Comparison of ENCODE assay signal across 8 mouse cellular contexts in the genomic region with DNA sequence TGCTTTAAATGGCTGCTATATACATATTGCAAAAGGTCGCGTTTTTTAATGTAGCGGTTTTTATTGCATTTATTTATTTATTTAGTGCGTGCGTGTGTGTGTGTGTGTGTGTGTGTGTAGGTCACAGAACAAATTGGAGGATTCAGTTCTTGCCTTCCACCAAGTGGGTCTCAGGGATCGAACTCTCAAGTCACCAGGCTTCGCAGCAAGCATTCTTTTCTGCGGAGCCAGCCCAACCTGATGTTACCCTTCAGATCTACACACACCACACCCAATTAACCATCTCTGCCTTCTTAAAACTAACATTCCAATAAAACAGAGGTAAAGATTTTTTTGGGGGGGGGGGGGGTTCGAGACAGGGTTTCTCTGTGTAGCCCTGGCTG. TPM values are rescaled to one million over a fixed set of nuclear protein-coding genes. Genes with fewer than 3 reads are reported as not detected.
DNase-seq lines count a peak whose midpoint lies in the region; ATAC-seq and TF ChIP-seq lines count a peak whose summit lies in the region.

No protein-coding gene starts in this region.

- peak overlapping the region; percentile 38 for H3ac ChIP-seq in myocyte (ENCODE audit: control insufficient read depth, insufficient read length)

- WGBS in embryonic facial prominence, embryonic 13.5 days: 21% methylated on average over 9 of the region's 9 CpGs
- WGBS in intestine, embryonic 15.5 days: 21% methylated on average over 9 of the region's 9 CpGs

- no peak overlapping the region for H3K27ac ChIP-seq in left cerebral cortex, adult 2 months
- no peak overlapping the region for H3K27ac ChIP-seq in embryonic facial prominence, embryonic 13.5 days
- H3K27ac ChIP-seq in intestine, embryonic 15.5 days: no peak overlapping the region

- peaks cover 43% of the 10 kb centered on the region for H3K79me2 ChIP-seq in myocyte (ENCODE audit: control insufficient read depth, insufficient read depth)

- peak overlapping the region; percentile 92 for H3K4me3 ChIP-seq in left cerebral cortex, adult 2 months
- peak overlapping the region; percentile 95 for H3K4me3 ChIP-seq in embryonic facial prominence, embryonic 13.5 days
- H3K4me3 ChIP-seq in intestine, embryonic 15.5 days (replicated peaks): peak overlapping the region; percentile 99
- H3K4me3 ChIP-seq in myocyte: peak overlapping the region; percentile 54

- H3K4me1 ChIP-seq in embryonic facial prominence, embryonic 13.5 days: peaks cover 14% of the 10 kb centered on the region
- H3K4me1 ChIP-seq in intestine, embryonic 15.5 days (replicated peaks): peaks cover 11% of the 10 kb centered on the region; the same call in 1 of the 2 replicates

- H3K9me3 ChIP-seq in embryonic facial prominence, embryonic 13.5 days: no peaks in the 10 kb centered on the region
- H3K9me3 ChIP-seq in intestine, embryonic 15.5 days: no peaks in the 10 kb centered on the region

- peaks cover 9% of the 10 kb centered on the region for H3K27me3 ChIP-seq in embryonic facial prominence, embryonic 13.5 days
- 0 out of 2 replicates have a peak, but pooled peaks cover 6% of the 10 kb centered on the region for H3K27me3 ChIP-seq in intestine, embryonic 15.5 days (replicated peaks)
- no peaks in the 10 kb centered on the region for H3K27me3 ChIP-seq in myocyte (ENCODE audit: control insufficient read depth, insufficient read depth, insufficient read length)

- TF ChIP-seq POLR2A in myocyte (IDR thresholded peaks at IDR 0.05; ENCODE audit: insufficient read length, low read depth): no peak

- intact Hi-C loops in left cerebral cortex, adult 2 months (cut with DNase I): no loop called here
- intact Hi-C loops in left cerebral cortex, postnatal 4 days (cut with DNase I): no loop called here

- peak overlapping the region; percentile 95 for H3K9ac ChIP-seq in embryonic facial prominence, embryonic 13.5 days
- H3K9ac ChIP-seq in intestine, embryonic 15.5 days: no peak overlapping the region

- no peak for DNase-seq in left cerebral cortex, adult 2 months (ENCODE audit: extremely low spot score in 1 of 2, low spot score in 2 of 2)
- no peak for DNase-seq in left cerebral cortex, postnatal 4 days
- DNase-seq in adrenal gland, postnatal 25 days: no peak
- DNase-seq in layer of hippocampus, postnatal 36 days: no peak
- no peak for DNase-seq in cerebellum, adult 11-12 months

- H3K36me3 ChIP-seq in embryonic facial prominence, embryonic 13.5 days: peaks cover 16% of the 10 kb centered on the region
- H3K36me3 ChIP-seq in intestine, embryonic 15.5 days: peaks cover 5% of the 10 kb centered on the region; the same call in 1 of the 2 replicates
- no peaks in the 10 kb centered on the region for H3K36me3 ChIP-seq in myocyte (ENCODE audit: control insufficient read depth, insufficient read depth)

- no peak for TF ChIP-seq CTCF in left cerebral cortex, adult 2 months (IDR thresholded peaks at IDR 0.05)

- H3K4me2 ChIP-seq in embryonic facial prominence, embryonic 13.5 days: peak overlapping the region; percentile 74
- peak overlapping the region; percentile 66 for H3K4me2 ChIP-seq in intestine, embryonic 15.5 days (replicated peaks)
- peak overlapping the region; percentile 77 for H3K4me2 ChIP-seq in myocyte (ENCODE audit: low read depth)

- no peak for ATAC-seq in embryonic facial prominence, embryonic 13.5 days (ENCODE audit: insufficient number of reproducible peaks, insufficient read depth, low FRiP score, low TSS enrichment, low read depth)
- ATAC-seq in intestine, embryonic 15.5 days: no peak

TF ChIP-seq in myocyte, 11 proteins besides CTCF, POLR2A, EP300 and RAD21:
- TF ChIP-seq MYOG (IDR thresholded peaks at IDR 0.05; ENCODE audit: control insufficient read depth in 1 of 3, insufficient read depth in 1 of 3, insufficient read length in 2 of 3, low read depth in 2 of 3): no peak
- TF ChIP-seq TCF3 (IDR thresholded peaks at IDR 0.05; ENCODE audit: insufficient read length, low read depth): no peak
- no peak for TF ChIP-seq MYOD1 (IDR thresholded peaks at IDR 0.05; ENCODE audit: control insufficient read depth in 1 of 3, insufficient read length in 2 of 3, low read depth in 2 of 3)
- no peak for TF ChIP-seq MAX (IDR thresholded peaks at IDR 0.05; ENCODE audit: low read depth)
- no peak for TF ChIP-seq POLR2AphosphoS2 (IDR thresholded peaks at IDR 0.05; ENCODE audit: insufficient read length, low read depth)
- no peak for TF ChIP-seq REST (IDR thresholded peaks at IDR 0.05; ENCODE audit: insufficient read depth, insufficient read length)
- no peak for TF ChIP-seq USF1 (IDR thresholded peaks at IDR 0.05; ENCODE audit: low read depth)
- TF ChIP-seq CEBPB (IDR thresholded peaks at IDR 0.05; ENCODE audit: insufficient read depth, poor library complexity, severe bottlenecking): no peak
- TF ChIP-seq TCF12 (IDR thresholded peaks at IDR 0.05; ENCODE audit: insufficient read depth, poor library complexity, severe bottlenecking): no peak
- TF ChIP-seq E2F4 (IDR thresholded peaks at IDR 0.05; ENCODE audit: insufficient read depth): no peak
- TF ChIP-seq SRF (IDR thresholded peaks at IDR 0.05; ENCODE audit: control insufficient read depth, insufficient read length, low read depth): no peak

RNA-seq across cellular contexts. Expression of gene Fbxw8, which starts 0.3 kb away (rescaled TPM):
- 10 to 100 TPM; 34.5 to 35.1 TPM for total RNA-seq in left cerebral cortex, adult 2 months (2021)
- total RNA-seq in left cerebral cortex, postnatal 4 days (2021): 10 to 100 TPM; 45.6 to 45.8 TPM
- 27.9 and 28.9 TPM in 2 replicates for polyA plus RNA-seq in embryonic facial prominence, embryonic 13.5 days (2015; fragmentation: Nextera tagmentation; extraction: Ambion mirVana)
- polyA plus RNA-seq in intestine, embryonic 15.5 days (2015; fragmentation: Nextera tagmentation; extraction: Ambion mirVana): 20.7 and 22.6 TPM in 2 replicates
- polyA plus RNA-seq in myocyte (2012; fragmentation: generic; extraction: Trizol): 65.5 TPM
- total RNA-seq in adrenal gland, postnatal 25 days (2021): 37.2 and 47.7 TPM in 2 replicates
- 10 to 100 TPM; 35.2 to 37.7 TPM for total RNA-seq in layer of hippocampus, postnatal 36 days (2021)

RNA-seq across cellular contexts. Expression of gene Hrk, which starts 8.9 kb away (rescaled TPM):
- 10 to 100 TPM; 26.6 to 26.7 TPM for total RNA-seq in left cerebral cortex, adult 2 months (2021)
- total RNA-seq in left cerebral cortex, postnatal 4 days (2021): 10 to 100 TPM; 15.8 to 20.7 TPM
- 0.17 and 0.21 TPM in 2 replicates for polyA plus RNA-seq in embryonic facial prominence, embryonic 13.5 days (2015; fragmentation: Nextera tagmentation; extraction: Ambion mirVana)
- 0.11 and 0.25 TPM in 2 replicates for polyA plus RNA-seq in intestine, embryonic 15.5 days (2015; fragmentation: Nextera tagmentation; extraction: Ambion mirVana)
- polyA plus RNA-seq in myocyte (2012; fragmentation: generic; extraction: Trizol): 0.02 TPM
- total RNA-seq in adrenal gland, postnatal 25 days (2021): 0.09 TPM in 1 of 2 replicates, not detected in the other
- total RNA-seq in layer of hippocampus, postnatal 36 days (2021): 10 to 100 TPM; 38.0 to 40.2 TPM

Comparison
In these comparisons a context has a peak if more than half of its experiments do, and no peak if none do; other contexts are left out.
1. RNA of gene Hrk, which starts 8.9 kb away (total RNA-seq): 38.0 to 40.2 TPM in layer of hippocampus, postnatal 36 days, 26.6 to 26.7 TPM in left cerebral cortex, adult 2 months and 15.8 to 20.7 TPM in left cerebral cortex, postnatal 4 days; 0.09 TPM in adrenal gland, postnatal 25 days; every median in the first group is over 10 times any median in the second.
2. Peak in every context shown above with its lines, with median percentiles within 50 percentile points of each other: H3K4me3 ChIP-seq and H3K4me2 ChIP-seq.